Mouse (Mus musculus): ENCODE measurements around the gene Dcaf4.

GRCm38 (mm10) chr12:83484855-83485745 lies 35.2 kb upstream of the Dcaf4 start:
- TF ChIP-seq CTCF (IDR thresholded peaks at IDR 0.05; ENCODE audit: low read depth) (peak; percentile 19; the same call in 1 of the 2 replicates), EP300 (optimal IDR thresholded peaks at IDR 0.05) (no peak)
